Mouse (Mus musculus): ENCODE results near the gene Ascl3.

Gene Ascl3

GRCm38 (mm10) chr7:109710069-109710468 lies 21.5 kb downstream of the Ascl3 start:
- no peak for DNase-seq (ENCODE audit: low read depth, low spot score)

DNA sequence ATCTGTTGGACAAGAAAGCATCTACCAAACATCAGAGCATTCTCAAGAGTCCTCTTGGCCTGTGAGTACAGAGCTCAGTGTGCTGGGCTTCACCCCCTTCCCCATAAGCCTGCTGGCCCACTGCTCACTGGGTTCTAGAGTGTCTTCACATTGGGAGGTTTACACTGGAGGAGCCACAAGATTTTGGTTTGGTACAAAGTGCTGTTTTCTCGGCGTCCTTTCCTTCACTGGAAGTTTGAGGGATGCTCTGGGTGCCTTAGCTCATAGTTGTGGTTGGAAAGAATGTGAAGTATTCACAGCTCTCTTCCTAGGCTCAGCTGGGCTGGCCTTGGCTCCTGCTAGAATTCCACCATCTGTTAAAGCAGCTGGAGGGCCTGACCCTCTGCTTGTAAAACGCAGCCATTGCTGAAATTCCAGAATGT lies 22.6 kb downstream of the Ascl3 start:
- no peak for DNase-seq (ENCODE audit: low read depth, low spot score)

GRCm38 (mm10) chr7:109707023-109707785 lies 24.3 kb downstream of the Ascl3 start:
- DNase-seq (ENCODE audit: low read depth, low spot score): peak; percentile 63

GRCm38 (mm10) chr7:109704461-109704860 lies 27.1 kb downstream of the Ascl3 start:
- DNase-seq (ENCODE audit: low read depth, low spot score): no peak

DNA sequence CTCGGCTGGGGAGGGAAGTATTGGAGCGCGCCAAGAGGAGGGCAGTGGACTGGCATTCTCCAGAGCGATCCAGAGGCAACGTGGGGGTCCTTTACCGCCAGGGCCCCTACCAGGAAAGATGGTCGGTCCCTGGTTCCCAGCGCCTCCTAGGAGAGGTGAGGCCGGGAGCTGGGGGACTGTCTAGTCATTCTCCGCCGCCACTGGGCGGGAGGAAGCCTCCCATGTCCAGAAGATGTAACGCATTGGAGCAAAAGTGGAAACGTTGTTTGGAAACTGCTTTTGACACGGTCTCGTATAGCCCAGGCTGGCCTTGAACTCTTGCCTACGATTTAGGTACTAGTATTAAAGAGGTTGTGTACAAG lies 27.5 kb downstream of the Ascl3 start:
- no peak for DNase-seq (ENCODE audit: low read depth, low spot score)

DNA sequence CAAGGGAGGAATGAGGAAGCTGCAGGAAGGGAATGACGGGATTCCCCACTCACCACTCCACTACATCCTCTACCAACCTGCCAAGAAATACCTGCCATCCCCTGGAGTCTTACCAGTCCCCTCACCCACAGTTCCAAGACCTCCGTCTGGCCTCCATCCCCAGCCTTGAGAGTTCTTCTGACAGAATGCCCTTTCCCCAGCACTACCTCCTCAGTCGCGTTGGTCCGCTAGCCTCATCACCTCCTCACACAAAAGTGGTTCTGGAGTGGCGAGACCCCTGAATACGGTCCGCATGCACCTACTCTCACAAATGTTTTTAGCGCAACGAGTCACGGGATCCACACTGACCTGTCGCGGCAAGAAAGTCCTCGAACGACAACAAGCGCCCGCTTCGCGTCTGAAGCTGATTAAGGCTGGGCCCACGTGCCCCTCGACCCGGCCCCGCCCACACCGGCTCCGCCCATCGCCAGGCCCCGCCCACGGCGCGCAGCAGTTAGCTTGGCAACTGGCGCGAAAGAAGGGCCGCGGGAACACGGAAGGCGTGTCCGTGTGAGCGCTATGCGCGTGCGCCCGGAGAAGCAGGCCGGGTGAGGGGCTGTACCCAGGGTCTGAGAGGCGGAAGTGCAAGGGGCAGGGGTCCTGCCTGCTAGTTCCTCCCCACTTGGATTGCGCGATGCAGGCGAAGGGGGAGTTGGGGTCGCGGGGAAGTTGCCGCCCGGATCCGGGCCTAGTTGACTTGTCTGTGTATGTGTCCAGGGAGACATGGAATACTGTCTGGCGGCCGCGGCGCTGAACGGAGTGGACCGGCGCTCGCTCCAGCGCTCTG lies 28.1 kb downstream of the Ascl3 start, which contains the start of the genes St5 and Akip1:
Gene St5 (minus strand): TSS at position 416 of the 826 bp plus-strand sequence.
Gene Akip1 (plus strand): TSS at position 501 of the 826 bp plus-strand sequence.
- DNase-seq (ENCODE audit: low read depth, low spot score): peak; percentile 82

GRCm38 (mm10) chr7:109702721-109703120 lies 28.8 kb downstream of the Ascl3 start:
- DNase-seq (ENCODE audit: low read depth, low spot score): no peak

DNA sequence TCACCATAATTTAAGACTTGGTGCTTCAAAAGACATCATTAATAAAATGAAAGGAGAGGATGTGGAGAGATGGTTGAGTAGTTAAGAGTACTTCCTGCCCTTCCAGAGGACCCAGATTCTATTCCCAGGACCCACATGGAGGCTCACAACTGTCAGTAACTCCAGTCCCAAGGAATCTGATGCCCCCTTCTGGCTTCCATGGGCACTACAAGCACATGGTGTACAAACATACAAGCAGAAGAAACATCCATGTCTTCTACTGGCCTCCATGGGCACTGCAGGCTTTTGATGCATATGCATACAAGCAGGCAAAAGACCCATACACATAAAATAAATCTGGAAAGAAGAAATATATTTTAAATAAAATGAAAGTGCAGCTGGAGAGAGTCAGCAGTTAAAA lies 31.3 kb downstream of the Ascl3 start:
- DNase-seq (ENCODE audit: low read depth, low spot score): no peak

DNA sequence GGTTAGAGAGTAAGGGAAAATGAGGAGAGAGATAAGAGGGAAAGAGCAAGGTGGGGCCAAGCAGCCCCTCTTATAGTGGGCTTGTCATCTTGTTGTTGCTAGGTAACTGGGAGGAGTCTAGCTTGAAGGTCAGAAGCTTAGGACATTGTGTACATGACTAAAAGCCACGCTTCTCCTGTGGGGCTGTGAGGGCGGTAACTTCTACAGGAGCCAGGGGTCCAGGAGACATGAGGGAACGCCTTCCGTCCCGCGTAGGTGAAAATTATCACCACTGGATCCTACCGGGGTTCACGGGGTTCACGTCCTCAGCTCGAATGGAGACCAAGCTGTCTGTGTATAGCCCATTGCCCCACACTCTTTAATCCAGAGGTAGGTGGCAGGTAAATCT lies 36.2 kb downstream of the Ascl3 start:
- DNase-seq (ENCODE audit: low read depth, low spot score): no peak

DNA sequence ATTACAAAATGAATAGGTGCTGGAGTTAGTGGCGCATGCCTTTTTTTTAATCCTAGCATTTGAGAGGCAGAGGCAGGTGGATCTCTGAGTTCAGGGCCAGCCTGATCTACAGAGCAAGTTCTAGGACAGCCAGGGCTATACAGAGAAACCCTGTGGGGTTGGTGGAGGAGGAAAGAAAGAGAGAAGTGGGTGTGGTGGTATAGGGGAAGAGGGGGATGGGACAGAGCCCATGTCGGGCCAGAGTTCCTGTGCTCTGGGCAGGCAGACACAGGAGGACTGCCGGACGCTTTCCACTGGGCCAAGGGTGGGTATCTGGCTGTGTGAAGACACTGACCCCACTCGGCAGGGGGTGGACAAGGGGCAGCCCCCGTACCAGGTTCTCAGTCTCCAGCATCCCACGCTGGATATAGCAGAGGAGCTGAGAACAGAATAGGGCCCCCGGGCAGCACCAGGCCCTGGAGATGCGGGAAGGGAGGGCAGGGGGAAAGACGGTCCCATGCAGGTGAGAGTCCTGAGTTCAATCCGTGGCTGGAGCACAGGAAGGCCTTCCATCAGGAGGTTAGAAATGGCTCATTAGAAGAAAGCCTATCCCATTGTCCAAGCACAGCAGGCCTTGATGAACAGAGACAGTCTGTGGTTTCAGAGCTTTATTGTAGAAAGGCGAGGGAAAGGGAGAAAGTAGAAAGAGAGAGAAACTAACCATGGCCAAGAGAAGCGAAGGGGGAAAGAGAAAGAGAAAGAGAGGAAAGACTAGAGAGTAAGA lies 36.8 kb downstream of the Ascl3 start:
- DNase-seq (ENCODE audit: low read depth, low spot score): no peak

DNA sequence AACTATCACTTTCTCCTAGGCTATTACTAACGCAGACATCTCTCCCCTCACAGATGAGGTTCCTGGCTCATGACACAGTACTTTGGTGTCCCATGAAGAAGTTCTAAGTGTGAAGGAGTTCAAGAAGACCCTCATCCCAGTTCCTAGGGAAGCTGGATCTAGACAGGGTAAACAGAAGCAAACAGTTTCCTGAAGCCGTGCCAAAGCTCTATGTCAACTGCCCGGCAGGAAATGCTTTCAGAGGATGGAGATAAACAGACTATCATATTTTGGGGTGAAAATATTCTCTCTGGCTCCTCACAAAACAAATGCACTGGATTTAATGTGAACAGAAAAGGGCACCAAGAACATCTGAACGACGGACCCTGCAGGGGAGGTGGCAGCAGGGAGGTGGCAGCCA lies 40.6 kb downstream of the Ascl3 start:
- no peak for DNase-seq (ENCODE audit: low read depth, low spot score)

DNA sequence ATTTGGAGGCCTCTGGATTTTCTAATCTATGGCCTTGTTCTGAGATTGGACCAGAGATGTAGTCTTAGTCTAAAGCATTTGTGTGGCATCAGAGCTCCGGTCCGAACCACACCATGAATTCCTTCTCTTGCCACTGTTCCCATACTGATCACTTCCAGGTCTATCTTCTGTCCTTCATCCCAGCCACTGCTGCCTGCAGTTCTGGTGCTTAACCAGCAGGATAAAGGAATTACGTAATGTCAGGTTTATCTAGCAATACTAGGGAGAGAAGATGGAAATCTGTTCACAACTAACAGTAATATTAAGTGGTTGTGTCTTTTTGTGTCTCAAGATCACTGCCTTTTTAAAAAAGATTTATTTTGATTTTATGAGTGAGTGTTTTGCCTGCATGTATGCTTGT lies 41.4 kb downstream of the Ascl3 start:
- DNase-seq (ENCODE audit: low read depth, low spot score): no peak

DNA sequence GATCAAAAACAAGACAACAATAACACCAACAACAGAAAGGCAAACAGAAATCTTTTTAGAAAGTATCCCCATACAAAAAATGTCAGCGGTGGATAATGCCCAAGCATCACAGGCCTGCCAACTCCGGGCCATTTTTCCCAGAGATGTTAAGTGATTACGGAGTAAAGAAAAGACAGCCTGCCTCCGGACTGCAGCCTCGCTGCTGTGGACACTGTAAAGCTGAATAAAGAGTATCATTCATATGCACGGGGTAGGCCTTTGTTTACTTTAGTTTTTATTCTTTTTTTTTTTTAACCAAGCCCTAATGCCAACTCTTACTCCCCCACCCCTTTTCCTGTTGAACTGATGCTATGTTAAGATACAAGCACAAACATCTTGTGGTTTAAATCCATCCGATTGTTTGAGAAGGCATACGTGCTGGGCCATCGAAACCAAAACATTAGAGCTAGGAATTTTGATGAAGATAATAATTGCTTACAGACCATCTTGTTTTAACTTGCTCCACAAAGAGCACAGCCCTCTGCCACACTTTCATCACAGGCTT lies 44.9 kb downstream of the Ascl3 start:
- DNase-seq (ENCODE audit: low read depth, low spot score): no peak

- DNase-seq (ENCODE audit: low read depth, low spot score): no peak
These were observed 50.6 kb downstream of the Ascl3 start for GRCm38 (mm10) chr7:109680879-109681278.

DNA sequence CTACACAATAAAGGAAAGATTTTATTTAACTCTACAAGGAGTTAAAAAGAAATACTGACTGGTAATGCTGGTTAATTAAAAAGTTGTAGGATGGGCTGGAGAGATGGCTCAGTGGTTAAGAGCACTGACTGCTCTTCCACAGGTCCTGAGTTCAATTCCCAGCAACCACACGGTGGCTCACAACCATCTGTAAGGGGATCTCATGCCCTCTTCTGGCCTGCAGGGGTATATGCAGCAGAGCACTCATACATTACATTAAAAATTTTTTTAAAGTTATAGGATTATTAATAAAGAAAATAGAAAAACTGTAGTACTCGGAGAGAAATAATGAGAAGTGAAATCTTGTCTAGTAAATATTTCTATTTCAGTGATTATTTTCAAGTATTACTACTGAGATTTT lies 51.2 kb downstream of the Ascl3 start:
- no peak for DNase-seq (ENCODE audit: low read depth, low spot score)

Measured in retina, adult 2 months (tissue).